Mouse (Mus musculus): ENCODE measurements at regions not wholly inside any gene's neighbourhood (a gene's known extent, or its start where the extent isn't known, plus 50 kb on each side); places are given as distances from the start of the nearest gene placed in this dataset.
"Not testable (repeated sequence)": the region's sequence is repeated elsewhere in the genome, so short reads cannot be mapped to it uniquely, and the experiment has no call there.

DNA sequence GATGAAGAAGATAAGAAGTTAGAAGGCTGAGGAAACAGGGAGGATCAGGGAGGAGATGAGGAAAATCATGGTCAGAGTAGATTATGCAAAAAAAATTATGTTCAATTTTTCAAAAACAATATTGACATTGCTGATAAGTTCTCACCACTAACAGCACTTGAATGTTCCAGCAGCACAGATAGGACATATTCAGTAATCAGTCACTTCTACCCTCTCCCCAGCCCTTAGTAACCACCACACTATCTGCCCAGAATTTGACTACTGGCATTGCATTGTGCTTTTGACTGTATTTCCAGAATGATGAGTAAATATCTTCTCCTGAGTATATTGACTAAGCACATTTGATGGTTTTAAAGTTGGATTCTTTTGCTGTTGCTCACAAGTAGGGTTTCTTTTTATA lies 140.5 kb downstream of the Cdca7 start:
- DNase-seq = no peak

DNA sequence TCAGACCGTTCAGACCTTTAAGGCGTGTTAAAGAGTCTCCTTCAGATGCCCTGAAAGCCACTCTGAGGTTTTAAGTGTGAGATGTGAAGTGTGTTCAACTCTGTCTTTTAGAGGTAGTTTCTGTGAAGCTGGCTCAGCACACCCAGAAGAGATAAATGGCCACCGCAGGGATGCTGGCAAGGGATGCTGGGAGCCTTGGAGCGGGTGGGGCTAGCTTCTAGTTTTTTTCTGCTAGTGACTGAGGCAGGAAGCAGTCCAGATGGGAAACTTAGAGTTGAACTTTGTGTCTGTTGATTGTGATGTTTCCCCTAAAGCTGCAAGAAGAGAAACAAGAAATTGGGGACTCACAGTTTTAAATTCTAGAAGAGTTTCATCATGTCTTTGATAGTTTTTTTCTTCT lies 143.5 kb downstream of the Cdca7 start:
- DNase-seq = no peak

DNA sequence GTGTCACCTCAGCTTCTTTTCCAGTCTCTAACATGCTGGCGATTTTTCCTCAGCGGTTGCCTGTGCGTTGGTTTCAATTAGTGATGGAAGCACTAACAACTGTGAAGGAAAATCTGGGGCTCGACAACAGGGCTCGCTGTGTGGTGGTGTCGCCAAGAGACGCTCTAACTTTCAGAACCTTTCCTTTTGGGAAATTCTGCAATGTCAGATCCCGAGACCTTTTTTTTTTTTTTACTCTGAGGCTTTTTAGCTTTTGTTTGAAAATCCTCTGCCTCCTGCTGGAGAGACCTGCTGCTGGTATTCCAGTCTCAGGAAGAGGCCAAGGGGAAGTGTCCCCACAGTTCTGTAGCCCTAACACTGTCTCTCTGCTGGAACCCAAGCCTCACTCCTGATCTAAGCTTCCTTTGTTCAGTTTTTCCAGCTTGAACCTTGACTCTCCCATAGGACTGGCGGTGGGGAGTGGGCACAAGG lies 144.3 kb downstream of the Cdca7 start:
- DNase-seq = no peak

DNA sequence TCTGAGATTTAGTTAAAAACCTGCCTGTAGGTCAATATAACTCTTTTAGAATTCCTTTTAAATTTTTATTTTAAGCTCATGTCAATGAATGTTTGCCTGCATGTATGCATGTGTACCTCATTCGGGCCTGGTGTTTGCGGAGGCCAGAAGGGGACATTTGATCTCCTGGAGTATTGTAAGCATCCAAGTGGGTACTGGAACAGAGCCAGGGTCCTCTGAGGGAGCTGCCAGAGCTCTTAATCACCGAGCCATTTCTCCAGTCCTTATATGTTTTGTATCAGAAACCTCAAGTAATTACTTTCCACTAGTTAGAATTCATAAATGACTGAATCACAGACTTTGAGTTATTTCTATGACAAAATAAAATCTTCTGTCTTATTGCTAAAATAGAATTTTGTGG lies 152.0 kb downstream of the Cdca7 start:
- DNase-seq = no peak

DNA sequence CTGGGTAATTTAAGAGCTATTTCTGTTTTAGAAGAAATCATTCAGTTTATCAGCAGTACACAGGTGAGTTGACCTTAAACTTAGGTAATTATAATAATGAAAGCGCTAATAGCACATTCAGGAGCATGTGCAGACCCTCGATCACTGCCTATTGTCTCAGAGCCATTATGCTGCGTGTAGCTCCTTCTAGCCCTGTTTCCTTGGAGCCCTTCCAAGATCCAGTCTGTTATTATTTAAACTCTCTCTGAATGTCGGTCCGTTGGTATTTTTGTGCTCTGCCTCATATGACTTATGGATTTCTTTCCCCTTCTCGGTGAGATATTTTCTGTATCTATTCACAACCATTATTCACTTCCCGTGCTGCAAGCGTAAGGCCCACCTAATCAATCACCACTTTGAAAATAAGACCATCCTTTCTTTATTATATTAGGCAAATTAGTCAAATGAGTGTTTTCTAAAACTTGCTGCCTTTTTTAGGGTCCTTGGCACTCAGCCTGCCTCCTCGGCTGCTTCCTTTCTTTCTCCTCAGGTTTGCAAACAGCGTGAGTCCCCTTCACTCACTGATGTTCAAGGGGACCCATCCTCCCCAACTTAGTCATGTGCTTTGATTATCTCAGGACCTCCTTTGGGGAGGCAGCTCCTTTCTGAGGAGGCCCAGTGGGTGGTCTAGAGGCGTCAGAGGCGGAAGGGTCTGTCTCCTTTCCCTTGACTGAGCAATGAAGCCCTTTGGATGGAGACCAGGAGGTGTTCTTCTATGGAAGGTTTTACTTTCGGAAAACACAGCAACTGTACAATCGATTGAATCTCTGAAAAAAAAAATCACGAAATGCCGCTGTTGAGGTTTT lies 152.9 kb downstream of the Cdca7 start:
- no peak for DNase-seq

DNA sequence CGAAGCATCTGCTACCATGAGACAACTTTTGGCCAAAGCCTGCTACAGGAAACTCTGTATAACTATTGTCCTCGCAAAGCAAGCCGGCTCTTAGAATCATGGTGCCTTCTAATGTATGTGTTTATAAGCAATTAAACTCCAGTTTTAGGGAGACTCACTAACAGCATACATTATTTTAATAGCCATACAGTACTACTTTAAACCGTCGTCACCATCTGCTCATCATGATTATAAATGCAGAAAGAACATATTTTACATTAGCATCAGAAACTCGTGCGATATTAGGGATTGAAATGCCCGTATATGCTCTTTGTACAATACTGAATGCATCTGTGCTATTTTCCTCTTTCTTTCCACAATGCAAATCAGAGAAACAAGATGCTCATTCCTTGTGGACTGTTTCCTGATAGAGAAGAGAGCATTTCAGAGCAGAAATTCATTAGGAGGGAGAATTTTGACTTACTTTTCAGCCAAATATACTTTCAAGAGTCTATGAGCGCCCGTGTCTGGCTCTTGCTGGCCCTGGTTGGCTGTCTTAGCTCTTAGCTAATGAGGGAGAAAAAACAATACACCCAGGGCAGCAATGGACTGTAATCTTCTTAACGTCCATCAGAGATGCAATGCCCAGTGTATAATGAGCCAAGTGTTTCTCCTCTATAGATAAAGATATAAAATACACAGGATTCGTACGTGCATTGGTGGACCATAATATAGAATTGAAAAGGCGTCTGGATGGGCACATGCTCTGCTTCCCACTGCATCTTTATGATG lies 153.9 kb downstream of the Cdca7 start:
- DNase-seq = no peak

DNA sequence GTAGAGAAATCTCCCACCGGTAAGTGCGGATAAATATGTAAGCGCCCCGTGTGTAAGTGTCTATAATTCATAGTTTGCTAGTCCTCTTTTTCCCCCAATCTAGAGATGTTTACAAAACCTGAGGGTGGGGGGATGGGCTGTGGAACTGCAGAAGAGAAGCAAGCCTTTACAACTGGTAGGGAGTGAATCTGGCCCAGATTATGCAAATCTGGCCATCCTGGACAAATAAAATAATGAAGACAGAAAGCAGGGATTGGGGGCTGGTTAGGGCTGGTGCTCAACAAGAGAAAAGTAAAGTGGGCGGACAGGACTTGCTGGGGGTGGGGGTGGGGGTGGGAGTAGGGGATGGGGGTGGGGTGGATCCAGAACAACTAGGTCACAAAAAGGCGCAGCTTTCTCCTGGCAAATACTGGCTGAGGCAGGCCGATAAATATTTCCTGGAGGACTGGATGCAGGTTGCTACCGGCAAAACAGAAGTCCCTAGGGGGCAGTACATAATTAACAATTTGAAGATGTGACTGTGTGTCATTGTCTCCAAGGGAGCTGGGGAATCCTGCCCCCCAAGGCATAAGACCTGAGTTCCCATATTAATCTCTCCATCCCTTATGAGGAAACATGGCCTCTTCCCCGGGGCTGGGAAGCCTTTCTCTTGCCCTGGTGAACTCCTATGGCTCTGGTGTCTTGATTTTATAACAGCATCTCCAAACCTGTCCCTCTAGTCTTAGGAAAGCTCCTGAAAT lies 162.1 kb downstream of the Cdca7 start:
- DNase-seq = no peak

DNA sequence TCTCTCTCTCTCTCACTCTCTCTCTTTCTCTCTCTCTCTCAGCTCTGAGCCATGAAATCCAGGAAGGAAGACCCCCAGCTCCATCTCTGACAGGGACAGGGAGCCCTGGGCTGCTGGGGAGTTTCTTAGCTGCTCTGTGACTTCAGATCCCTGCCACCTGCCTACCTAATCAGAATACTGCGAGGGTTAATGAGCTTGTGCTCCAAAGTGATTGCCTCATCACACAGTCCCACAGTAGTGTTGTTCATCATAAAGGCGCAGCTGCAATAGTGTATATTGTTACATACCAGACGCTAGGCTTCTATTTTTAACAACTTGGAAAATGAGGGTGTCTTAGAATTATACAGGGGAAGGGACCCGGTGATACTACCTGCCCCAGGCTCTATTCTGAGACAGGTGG lies 163.1 kb downstream of the Cdca7 start:
- no peak for DNase-seq

DNA sequence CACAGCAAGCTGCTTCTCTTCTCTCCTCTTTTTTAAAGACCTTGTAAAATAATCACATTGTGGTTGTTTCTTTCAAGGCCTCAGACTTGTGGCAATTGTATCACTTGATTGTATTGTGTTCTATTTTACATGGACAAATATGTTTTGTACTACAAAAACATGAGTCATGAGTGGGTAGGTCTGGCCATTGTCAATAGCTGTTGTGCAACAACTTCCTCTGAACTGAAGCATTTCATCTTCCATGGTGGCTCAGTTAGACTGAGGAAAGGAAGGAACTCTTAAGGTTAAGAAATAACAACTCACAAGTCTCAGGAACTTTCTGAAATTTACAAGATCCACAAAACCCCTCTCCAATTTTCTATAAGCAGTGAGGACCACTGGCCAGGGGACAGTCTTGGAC lies 165.3 kb downstream of the Cdca7 start:
- DNase-seq = no peak

DNA sequence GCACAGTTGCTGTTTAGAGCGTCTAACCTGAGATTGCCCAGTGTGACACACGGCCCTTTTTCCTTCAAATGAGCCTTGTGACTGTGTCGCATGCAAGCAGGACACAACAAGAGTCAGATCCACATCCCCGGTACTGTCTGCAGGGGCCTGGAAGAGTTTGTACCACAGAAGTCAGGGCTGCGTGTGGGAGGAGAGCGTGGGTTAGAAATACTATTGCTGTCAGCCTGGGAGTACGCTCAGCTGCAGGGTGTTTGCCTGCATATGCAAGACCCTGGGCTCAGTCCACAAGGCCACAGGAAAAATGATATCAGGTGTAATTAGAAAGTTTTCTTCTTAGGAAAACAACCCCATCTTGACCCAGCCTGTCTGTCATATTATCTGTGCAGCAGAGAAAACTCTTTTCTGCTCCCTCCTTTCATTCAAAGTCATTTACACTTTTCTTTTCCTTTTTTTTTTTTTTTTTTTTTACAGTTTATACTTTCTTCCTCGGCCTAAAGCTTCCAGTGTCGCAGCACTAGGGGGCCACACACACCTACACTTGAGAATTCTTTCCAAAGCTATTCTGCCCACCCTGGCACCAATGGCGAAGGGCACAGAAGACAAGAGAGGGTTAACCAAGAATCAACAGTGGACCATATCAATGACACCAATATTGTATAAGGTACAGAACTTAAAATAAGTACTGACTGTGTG lies 168.3 kb downstream of the Cdca7 start:
- DNase-seq = no peak

DNA sequence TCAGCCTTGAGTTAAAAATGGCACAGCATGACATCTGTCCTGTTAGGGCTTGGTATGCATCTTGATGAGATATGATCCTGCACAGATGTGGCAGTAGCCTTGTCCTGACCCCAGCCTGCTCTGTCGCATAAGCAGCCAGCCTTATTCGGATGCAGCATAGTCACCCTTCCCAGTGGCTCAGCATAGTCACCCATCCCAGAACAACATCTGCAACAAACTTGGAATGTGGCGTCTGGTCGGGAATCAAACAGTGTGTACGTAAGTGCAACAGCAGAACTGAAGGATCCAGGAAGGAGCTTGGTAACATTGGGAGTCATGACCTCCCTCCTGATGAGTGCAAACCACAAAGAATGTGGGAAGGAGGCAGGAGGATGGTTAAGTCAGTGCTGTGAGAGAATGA lies 171.7 kb downstream of the Cdca7 start:
- DNase-seq = no peak

DNA sequence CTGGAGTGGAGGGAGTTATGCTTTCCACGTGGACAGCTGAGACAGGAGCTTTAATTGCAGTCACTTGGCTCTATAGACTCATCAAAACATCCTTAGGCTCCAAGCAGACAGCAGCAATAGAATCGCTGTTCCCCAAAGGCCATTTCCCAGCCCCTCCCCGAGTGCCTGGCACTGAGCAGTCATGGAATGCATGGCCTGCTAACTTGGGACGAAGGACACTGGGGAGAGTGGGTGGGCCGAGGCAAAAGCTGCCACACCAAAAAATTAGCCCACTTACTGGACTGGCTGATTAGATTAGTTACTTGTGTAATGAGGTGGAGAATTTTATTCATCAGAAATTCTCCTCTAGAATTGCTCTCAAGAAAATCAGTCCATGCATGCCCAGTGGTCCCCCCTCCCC lies 172.3 kb downstream of the Cdca7 start:
- no peak for DNase-seq

DNA sequence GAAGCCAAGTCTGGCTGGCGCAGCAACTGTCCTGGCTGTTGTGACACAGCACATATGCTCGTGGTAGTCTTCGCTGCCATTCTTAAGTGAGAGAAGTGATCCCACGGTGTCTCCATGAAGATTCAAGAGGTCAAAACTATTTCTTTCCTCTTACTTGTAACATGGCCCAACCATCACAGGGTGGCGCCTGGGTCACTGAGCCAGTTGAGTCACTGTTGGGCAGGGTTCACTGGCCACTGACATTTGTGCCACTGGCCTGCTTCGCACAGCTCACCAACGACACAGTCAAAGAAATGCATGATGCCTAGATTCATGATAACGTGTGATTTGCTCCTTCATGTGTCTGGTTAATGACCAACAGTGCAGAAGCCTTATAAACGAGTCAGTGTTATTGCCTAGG lies 179.9 kb downstream of the Cdca7 start:
- DNase-seq = no peak

DNA sequence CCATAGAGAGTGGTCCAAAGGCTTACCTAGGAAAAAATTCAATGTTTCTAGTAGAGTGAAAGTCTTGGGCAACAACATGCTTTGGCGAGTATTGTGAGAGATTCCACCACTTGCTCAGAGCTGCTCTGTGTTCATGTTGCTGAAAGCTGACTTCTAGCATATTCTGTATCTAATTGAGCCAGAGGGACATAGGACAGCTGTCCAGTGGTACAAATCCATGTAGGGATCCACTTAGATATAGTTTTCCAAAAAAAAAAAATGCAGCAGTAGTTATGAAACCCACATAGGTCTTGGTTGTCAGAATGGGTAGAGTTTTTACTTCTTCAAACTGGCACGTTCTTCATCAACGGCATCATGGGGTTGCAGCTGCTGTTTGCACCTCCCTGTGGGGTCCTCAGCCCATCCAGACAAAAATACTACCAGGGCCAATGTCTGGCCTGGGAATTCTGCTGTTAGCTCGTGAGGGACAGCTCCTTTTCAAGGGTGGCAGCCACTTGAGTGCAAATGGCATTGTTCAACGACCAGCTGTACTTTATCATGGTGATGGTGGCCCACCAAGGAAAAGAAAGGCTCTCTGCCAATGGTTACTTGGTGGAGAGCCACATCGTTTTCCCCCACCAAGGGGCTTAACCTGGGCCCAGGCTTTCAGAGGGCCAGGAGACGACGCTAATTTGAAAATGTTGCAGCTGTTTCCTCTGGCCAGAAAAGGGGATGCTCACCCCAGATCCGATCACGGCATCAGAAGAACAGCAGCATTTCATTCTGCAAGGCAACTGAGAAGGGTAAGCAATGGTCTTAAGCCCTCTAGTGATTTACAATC lies 181.4 kb downstream of the Cdca7 start:
- no peak for DNase-seq

DNA sequence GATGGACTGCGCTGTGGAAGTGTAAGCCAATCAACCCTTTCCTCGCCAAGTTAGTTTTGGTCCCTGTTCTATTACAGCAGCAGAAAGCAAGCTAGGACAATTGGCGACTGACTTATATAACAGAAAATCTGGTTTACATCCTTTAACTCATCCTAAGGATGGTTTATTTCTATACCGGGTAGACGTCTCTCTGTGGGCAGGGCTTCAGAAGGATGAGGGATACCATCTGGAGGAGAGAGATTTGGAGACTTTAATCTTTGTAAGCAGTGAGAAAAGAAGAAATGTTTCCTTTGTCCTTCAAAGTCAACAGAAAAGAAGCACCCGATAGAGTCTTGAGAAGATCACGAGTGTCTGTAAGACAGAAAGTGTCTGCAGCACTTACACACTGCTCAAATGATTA lies 186.4 kb downstream of the Cdca7 start:
- no peak for DNase-seq

DNA sequence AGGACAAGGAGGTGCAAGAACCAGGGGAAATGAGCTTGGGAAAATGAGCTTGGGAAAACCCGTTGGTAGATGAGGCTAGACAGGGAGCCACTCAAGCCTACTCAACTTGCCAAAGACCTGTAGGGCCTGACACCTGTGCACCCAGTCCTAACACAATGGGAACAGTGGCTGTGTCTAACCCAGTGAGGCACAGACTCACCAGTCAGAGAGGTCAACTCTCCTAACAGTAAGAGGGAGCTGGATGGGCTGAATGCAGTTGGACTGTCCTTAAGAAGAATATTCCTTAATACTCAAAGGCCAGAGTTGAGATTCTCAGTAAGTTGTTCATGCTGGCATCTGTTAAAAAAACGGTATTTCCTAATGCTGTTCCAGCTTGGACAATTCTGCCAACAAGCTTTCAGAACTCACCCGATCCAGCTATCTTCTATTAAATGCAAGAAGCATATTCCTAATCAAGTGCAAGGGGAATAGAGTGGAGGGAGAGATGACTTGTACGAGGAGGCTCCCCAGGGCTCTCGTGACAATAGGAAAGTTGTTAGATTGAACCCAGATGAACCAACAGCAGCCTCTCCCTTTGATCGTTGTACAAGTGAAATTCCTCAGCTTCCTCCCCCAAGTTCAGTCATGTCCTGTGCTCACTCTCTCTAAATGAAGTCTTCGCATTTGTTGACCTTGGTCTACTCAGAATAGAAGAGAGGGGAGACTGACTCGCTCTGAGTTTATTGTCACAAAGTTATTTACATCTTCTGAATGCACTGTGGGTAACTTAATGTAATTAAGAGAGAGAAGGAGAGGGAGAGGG lies 187.2 kb downstream of the Cdca7 start:
- DNase-seq = no peak

DNA sequence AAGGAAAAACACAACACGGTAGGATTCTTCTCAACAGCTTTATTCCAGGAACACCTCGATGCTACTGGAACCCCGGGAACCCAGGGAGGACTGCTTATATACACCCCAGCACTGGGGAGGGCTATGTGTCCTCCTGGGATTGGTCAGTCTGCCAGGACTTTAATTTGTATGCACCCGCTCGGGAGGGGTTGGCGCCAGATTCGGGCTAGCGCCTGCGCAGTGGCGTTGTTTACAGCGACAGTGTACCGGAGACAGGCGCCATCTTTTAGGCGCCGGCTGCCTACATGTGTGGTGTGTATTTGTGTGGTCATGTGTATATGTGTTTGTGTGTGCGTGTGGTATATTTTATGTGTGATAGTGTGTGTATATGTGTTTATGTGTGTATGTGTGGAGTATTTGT lies 191.4 kb downstream of the Cdca7 start:
- DNase-seq = not testable (repeated sequence)

DNA sequence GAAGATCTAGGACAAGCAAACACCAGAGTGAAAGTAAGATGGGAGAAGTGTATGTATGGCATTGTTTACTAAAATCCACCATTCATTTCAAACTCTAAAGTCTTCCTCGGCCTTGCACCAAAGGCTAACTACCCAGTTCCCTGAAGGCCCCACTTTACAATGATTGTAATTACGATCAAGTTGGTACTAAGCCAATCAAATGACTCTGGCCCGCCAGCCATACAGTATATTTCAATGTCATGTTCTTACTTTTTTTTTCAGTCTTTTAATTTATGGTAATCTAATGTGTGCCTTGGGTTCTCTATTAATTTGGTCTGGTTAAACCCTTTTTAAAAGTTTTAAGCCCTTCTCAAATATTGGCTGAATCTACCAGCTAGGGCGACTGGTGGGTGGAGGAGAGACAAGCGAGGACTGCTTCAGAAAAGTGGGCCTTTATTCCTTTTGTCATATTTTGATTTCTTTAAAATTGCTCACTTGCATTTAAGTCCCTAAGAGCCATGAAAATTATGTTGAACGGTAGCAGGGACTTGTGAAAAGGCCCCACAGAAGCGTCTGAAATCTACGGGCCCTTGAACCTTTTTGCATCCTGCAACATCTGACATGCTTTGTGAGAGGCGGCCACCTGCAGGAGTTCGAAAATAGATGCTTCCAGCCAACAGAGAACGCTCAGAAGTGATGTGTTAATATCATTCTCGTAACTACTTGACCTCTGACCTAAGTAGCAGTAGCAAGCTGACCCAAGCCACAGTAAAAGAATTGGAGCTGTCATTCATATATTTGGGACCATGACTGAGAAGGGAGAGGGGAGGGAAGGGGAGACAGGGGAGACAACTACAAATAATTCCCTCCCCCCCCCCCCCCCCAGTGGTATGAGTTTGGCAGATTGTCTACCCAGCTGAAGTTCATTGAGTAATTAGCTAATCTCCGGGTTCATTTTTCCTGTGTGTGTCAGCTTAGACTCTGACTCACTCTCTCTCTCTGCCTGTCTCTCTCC lies 197.2 kb downstream of the Cdca7 start:
- no peak for DNase-seq

DNA sequence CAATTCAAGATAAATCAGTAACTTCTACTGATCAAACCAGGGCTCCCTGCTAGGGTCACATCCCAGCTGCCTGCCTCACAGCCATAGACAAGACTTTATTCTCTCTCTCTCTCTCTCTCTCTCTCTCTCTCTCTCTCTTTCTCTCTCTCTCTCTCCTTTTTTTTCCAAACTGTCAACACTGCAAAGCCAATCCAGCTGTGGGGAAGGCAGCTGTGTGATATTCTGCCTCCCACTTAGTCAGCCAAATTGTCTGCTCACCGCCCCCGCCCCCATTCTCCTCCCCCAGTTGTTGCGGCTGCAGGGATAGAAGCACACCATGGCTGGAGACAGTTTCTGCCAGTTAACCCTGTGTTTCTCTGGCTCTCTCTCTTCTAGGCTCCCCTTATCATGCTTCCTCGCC lies 198.3 kb downstream of the Cdca7 start:
- no peak for DNase-seq

Measured in thymus, adult 18-20 months (tissue).